Mouse (Mus musculus) C2C12 (cell line): ENCODE data around the gene 1700029I15Rik.

Source experiments
- CEBPB ChIP-seq: IDR thresholded peaks from one replicate; pipeline ENCODE4 v1.6.1; 2011; ENCODE audit warnings: low read depth, mild to moderate bottlenecking, control low read depth, moderate library complexity
- CTCF ChIP-seq: IDR thresholded peaks from one replicate; pipeline ENCODE4 v1.5.1; 2011; ENCODE audit not compliant: control insufficient read depth, insufficient read depth, insufficient read length
- MAX ChIP-seq: IDR thresholded peaks from one replicate; pipeline ENCODE4 v1.6.1; 2011; ENCODE audit warnings: mild to moderate bottlenecking, control low read depth
- MYOG ChIP-seq: IDR thresholded peaks from one replicate; pipeline ENCODE4 v1.6.1; 2011; ENCODE audit not compliant: control insufficient read depth, insufficient read length; ENCODE audit errors: extremely low read depth

- TF ChIP-seq CTCF (no peak), MAX (no peak), CEBPB (no peak), MYOG (no peak)
These were observed 18.3 kb upstream of the 1700029I15Rik start for GRCm38 (mm10) chr2:92364086-92364485.
